Mouse (Mus musculus): ENCODE measurements at regions not wholly inside any gene's neighbourhood (a gene's known extent, or its start where the extent isn't known, plus 50 kb on each side); places are given as distances from the start of the nearest gene placed in this dataset.

- H3K4me1 ChIP-seq (ENCODE audit: control insufficient read depth in 2 of 2, insufficient read depth in 2 of 2, low read length in 2 of 2): peaks cover 10 to 11% of the 10 kb centered on the region in 2 experiments
- H3K4me3 ChIP-seq (ENCODE audit: control insufficient read depth in 1 of 2, insufficient read depth in 1 of 2, low read depth in 1 of 2, low read length in 2 of 2): no peak overlapping the region
- no peak overlapping the region for H3K9ac ChIP-seq (ENCODE audit: low read length)
- H3K27me3 ChIP-seq (ENCODE audit: control insufficient read depth, insufficient read depth, low read length): no peaks in the 10 kb centered on the region
- ATAC-seq (ENCODE audit: insufficient number of reproducible peaks, insufficient read depth, low FRiP score, low read depth): no peak
- 94% methylated on average over 8 of the region's 8 CpGs for WGBS
- no peaks in the 10 kb centered on the region for H3K9me3 ChIP-seq (ENCODE audit: control insufficient read depth, low read length)
- H3K36me3 ChIP-seq (ENCODE audit: control insufficient read depth, insufficient read depth, low read length): no peaks in the 10 kb centered on the region
- H3K27ac ChIP-seq (replicated peaks in 1 of 2; ENCODE audit: control insufficient read depth in 1 of 2, insufficient read depth in 1 of 2, low read depth in 2 of 2, low read length in 2 of 2): no peak overlapping the region
- no peak overlapping the region for H3K4me2 ChIP-seq (ENCODE audit: low read length)
Observed at GRCm38 (mm10) chr8:35121084-35121483, 644.5 kb upstream of the Gm19410 start.

GRCm38 (mm10) chr8:35123196-35123621 is 642.4 kb upstream of the Gm19410 start:
- peak overlapping the region; percentile 49 for H3K9ac ChIP-seq (ENCODE audit: low read length)

GRCm38 (mm10) chr8:35125179-35125578 is 640.4 kb upstream of the Gm19410 start:
- ATAC-seq (ENCODE audit: insufficient number of reproducible peaks, insufficient read depth, low FRiP score, low read depth): no peak
- Histone ChIP-seq H3K27me3 (ENCODE audit: control insufficient read depth, insufficient read depth, low read length) (no peaks in the 10 kb centered on the region), H3K9me3 (ENCODE audit: control insufficient read depth, low read length) (no peaks in the 10 kb centered on the region), H3K36me3 (ENCODE audit: control insufficient read depth, insufficient read depth, low read length) (no peaks in the 10 kb centered on the region), H3K4me1 (ENCODE audit: control insufficient read depth in 2 of 2, insufficient read depth in 2 of 2, low read length in 2 of 2) (peaks cover 16 to 21% of the 10 kb centered on the region in 2 experiments), H3K4me3 (ENCODE audit: control insufficient read depth in 1 of 2, insufficient read depth in 1 of 2, low read depth in 1 of 2, low read length in 2 of 2) (no peak overlapping the region), H3K4me2 (ENCODE audit: low read length) (no peak overlapping the region), H3K9ac (ENCODE audit: low read length) (no peak overlapping the region), H3K27ac (replicated peaks in 1 of 2; ENCODE audit: control insufficient read depth in 1 of 2, insufficient read depth in 1 of 2, low read depth in 2 of 2, low read length in 2 of 2) (no peak overlapping the region)
- 88% methylated on average over 3 of the region's 3 CpGs for WGBS

More at GRCm38 (mm10) chr8:35123196-35123621, 642.4 kb upstream of the Gm19410 start:
- ATAC-seq (ENCODE audit: insufficient number of reproducible peaks, insufficient read depth, low FRiP score, low read depth): no peak
- H3K9me3 ChIP-seq (ENCODE audit: control insufficient read depth, low read length): no peaks in the 10 kb centered on the region
- 4% methylated on average over 14 of the region's 14 CpGs for WGBS
- peak overlapping the region; percentile 63 for H3K4me2 ChIP-seq (ENCODE audit: low read length)
- H3K27me3 ChIP-seq (ENCODE audit: control insufficient read depth, insufficient read depth, low read length): no peaks in the 10 kb centered on the region
- peaks cover 14 to 18% of the 10 kb centered on the region in 2 experiments for H3K4me1 ChIP-seq (ENCODE audit: control insufficient read depth in 2 of 2, insufficient read depth in 2 of 2, low read length in 2 of 2)
- H3K4me3 ChIP-seq (ENCODE audit: control insufficient read depth in 1 of 2, insufficient read depth in 1 of 2, low read depth in 1 of 2, low read length in 2 of 2): peak overlapping the region; percentile 28 to 30; a peak in 3 of 4 replicates
- H3K27ac ChIP-seq (replicated peaks in 1 of 2; ENCODE audit: control insufficient read depth in 1 of 2, insufficient read depth in 1 of 2, low read depth in 2 of 2, low read length in 2 of 2): peak overlapping the region; percentile 14 to 37; a peak in 3 of 4 replicates
- no peaks in the 10 kb centered on the region for H3K36me3 ChIP-seq (ENCODE audit: control insufficient read depth, insufficient read depth, low read length)

- 83% methylated on average over 1 of the region's 1 CpGs for WGBS
- ATAC-seq (ENCODE audit: insufficient number of reproducible peaks, insufficient read depth, low FRiP score, low read depth): no peak
- no peak overlapping the region for H3K9ac ChIP-seq (ENCODE audit: low read length)
- H3K27ac ChIP-seq (replicated peaks in 1 of 2; ENCODE audit: control insufficient read depth in 1 of 2, insufficient read depth in 1 of 2, low read depth in 2 of 2, low read length in 2 of 2): no peak overlapping the region
- H3K4me3 ChIP-seq (ENCODE audit: control insufficient read depth in 1 of 2, insufficient read depth in 1 of 2, low read depth in 1 of 2, low read length in 2 of 2): no peak overlapping the region
- H3K4me2 ChIP-seq (ENCODE audit: low read length): no peak overlapping the region
- no peaks in the 10 kb centered on the region for H3K36me3 ChIP-seq (ENCODE audit: control insufficient read depth, insufficient read depth, low read length)
- H3K4me1 ChIP-seq (ENCODE audit: control insufficient read depth in 2 of 2, insufficient read depth in 2 of 2, low read length in 2 of 2): peaks cover 9 to 14% of the 10 kb centered on the region in 2 experiments
- no peaks in the 10 kb centered on the region for H3K9me3 ChIP-seq (ENCODE audit: control insufficient read depth, low read length)
- no peaks in the 10 kb centered on the region for H3K27me3 ChIP-seq (ENCODE audit: control insufficient read depth, insufficient read depth, low read length)
Observed at GRCm38 (mm10) chr8:35132281-35132680, 633.3 kb upstream of the Gm19410 start.

- no peaks in the 10 kb centered on the region for H3K27me3 ChIP-seq (ENCODE audit: control insufficient read depth, insufficient read depth, low read length)
- no peaks in the 10 kb centered on the region for H3K9me3 ChIP-seq (ENCODE audit: control insufficient read depth, low read length)
- H3K4me2 ChIP-seq (ENCODE audit: low read length): no peak overlapping the region
- H3K27ac ChIP-seq (replicated peaks in 1 of 2; ENCODE audit: control insufficient read depth in 1 of 2, insufficient read depth in 1 of 2, low read depth in 2 of 2, low read length in 2 of 2): no peak overlapping the region
- H3K36me3 ChIP-seq (ENCODE audit: control insufficient read depth, insufficient read depth, low read length): no peaks in the 10 kb centered on the region
- peaks cover 4 to 8% of the 10 kb centered on the region in 2 experiments for H3K4me1 ChIP-seq (ENCODE audit: control insufficient read depth in 2 of 2, insufficient read depth in 2 of 2, low read length in 2 of 2)
- no peak for ATAC-seq (ENCODE audit: insufficient number of reproducible peaks, insufficient read depth, low FRiP score, low read depth)
- 85% methylated on average over 7 of the region's 7 CpGs for WGBS
- no peak overlapping the region for H3K4me3 ChIP-seq (ENCODE audit: control insufficient read depth in 1 of 2, insufficient read depth in 1 of 2, low read depth in 1 of 2, low read length in 2 of 2)
- no peak overlapping the region for H3K9ac ChIP-seq (ENCODE audit: low read length)
Observed at GRCm38 (mm10) chr8:35135630-35136029, 630.0 kb upstream of the Gm19410 start.

GRCm38 (mm10) chr8:35136643-35137042 is 628.9 kb upstream of the Gm19410 start:
- H3K27ac ChIP-seq (replicated peaks in 1 of 2; ENCODE audit: control insufficient read depth in 1 of 2, insufficient read depth in 1 of 2, low read depth in 2 of 2, low read length in 2 of 2): no peak overlapping the region
- ATAC-seq (ENCODE audit: insufficient number of reproducible peaks, insufficient read depth, low FRiP score, low read depth): no peak
- H3K36me3 ChIP-seq (ENCODE audit: control insufficient read depth, insufficient read depth, low read length): no peaks in the 10 kb centered on the region
- no peak overlapping the region for H3K4me2 ChIP-seq (ENCODE audit: low read length)
- no peaks in the 10 kb centered on the region for H3K4me1 ChIP-seq (ENCODE audit: control insufficient read depth in 2 of 2, insufficient read depth in 2 of 2, low read length in 2 of 2)
- H3K4me3 ChIP-seq (ENCODE audit: control insufficient read depth in 1 of 2, insufficient read depth in 1 of 2, low read depth in 1 of 2, low read length in 2 of 2): no peak overlapping the region
- WGBS: 79% methylated on average over 3 of the region's 3 CpGs
- no peaks in the 10 kb centered on the region for H3K27me3 ChIP-seq (ENCODE audit: control insufficient read depth, insufficient read depth, low read length)
- no peaks in the 10 kb centered on the region for H3K9me3 ChIP-seq (ENCODE audit: control insufficient read depth, low read length)
- H3K9ac ChIP-seq (ENCODE audit: low read length): no peak overlapping the region

- Histone ChIP-seq H3K27ac (replicated peaks in 1 of 2; ENCODE audit: control insufficient read depth in 1 of 2, insufficient read depth in 1 of 2, low read depth in 2 of 2, low read length in 2 of 2) (no peak overlapping the region), H3K4me3 (ENCODE audit: control insufficient read depth in 1 of 2, insufficient read depth in 1 of 2, low read depth in 1 of 2, low read length in 2 of 2) (no peak overlapping the region), H3K36me3 (ENCODE audit: control insufficient read depth, insufficient read depth, low read length) (no peaks in the 10 kb centered on the region), H3K4me1 (ENCODE audit: control insufficient read depth in 2 of 2, insufficient read depth in 2 of 2, low read length in 2 of 2) (peaks cover 17 to 27% of the 10 kb centered on the region in 2 experiments), H3K9me3 (ENCODE audit: control insufficient read depth, low read length) (no peaks in the 10 kb centered on the region), H3K4me2 (ENCODE audit: low read length) (no peak overlapping the region), H3K27me3 (ENCODE audit: control insufficient read depth, insufficient read depth, low read length) (no peaks in the 10 kb centered on the region), H3K9ac (ENCODE audit: low read length) (no peak overlapping the region)
- ATAC-seq (ENCODE audit: insufficient number of reproducible peaks, insufficient read depth, low FRiP score, low read depth): no peak
- WGBS: 47% methylated on average over 1 of the region's 1 CpGs
Observed at GRCm38 (mm10) chr8:35140775-35141174, 624.8 kb upstream of the Gm19410 start.

GRCm38 (mm10) chr8:35143018-35143656 is 622.5 kb upstream of the Gm19410 start:
- WGBS: 15% methylated on average over 8 of the region's 8 CpGs
- Histone ChIP-seq H3K4me1 (ENCODE audit: control insufficient read depth in 2 of 2, insufficient read depth in 2 of 2, low read length in 2 of 2) (peaks cover 17 to 27% of the 10 kb centered on the region in 2 experiments), H3K36me3 (ENCODE audit: control insufficient read depth, insufficient read depth, low read length) (no peaks in the 10 kb centered on the region), H3K9me3 (ENCODE audit: control insufficient read depth, low read length) (no peaks in the 10 kb centered on the region), H3K27me3 (ENCODE audit: control insufficient read depth, insufficient read depth, low read length) (no peaks in the 10 kb centered on the region), H3K9ac (ENCODE audit: low read length) (peak overlapping the region; percentile 35; the same call in 1 of the 2 replicates), H3K4me3 (ENCODE audit: control insufficient read depth in 1 of 2, insufficient read depth in 1 of 2, low read depth in 1 of 2, low read length in 2 of 2) (no peak overlapping the region), H3K4me2 (ENCODE audit: low read length) (peak overlapping the region; percentile 51), H3K27ac (replicated peaks in 1 of 2; ENCODE audit: control insufficient read depth in 1 of 2, insufficient read depth in 1 of 2, low read depth in 2 of 2, low read length in 2 of 2) (peak overlapping the region; percentile 68 to 79)
- no peak; the same call in 1 of the 2 replicates for ATAC-seq (ENCODE audit: insufficient number of reproducible peaks, insufficient read depth, low FRiP score, low read depth)

Measured in heart, embryonic 14.5 days (tissue).